Mouse (Mus musculus) cerebellum, adult 18-20 months (tissue): Measurements from ENCODE around the gene Krtdap.
"Not testable (repeated sequence)": the region's sequence is repeated elsewhere in the genome, so short reads cannot be mapped to it uniquely, and the experiment has no call there.

Experiments used
- DNase-seq, 2 experiments: peaks; one replicate each; pipeline ENCODE4 v3.0.0; 2021

The Krtdap gene

DNA sequence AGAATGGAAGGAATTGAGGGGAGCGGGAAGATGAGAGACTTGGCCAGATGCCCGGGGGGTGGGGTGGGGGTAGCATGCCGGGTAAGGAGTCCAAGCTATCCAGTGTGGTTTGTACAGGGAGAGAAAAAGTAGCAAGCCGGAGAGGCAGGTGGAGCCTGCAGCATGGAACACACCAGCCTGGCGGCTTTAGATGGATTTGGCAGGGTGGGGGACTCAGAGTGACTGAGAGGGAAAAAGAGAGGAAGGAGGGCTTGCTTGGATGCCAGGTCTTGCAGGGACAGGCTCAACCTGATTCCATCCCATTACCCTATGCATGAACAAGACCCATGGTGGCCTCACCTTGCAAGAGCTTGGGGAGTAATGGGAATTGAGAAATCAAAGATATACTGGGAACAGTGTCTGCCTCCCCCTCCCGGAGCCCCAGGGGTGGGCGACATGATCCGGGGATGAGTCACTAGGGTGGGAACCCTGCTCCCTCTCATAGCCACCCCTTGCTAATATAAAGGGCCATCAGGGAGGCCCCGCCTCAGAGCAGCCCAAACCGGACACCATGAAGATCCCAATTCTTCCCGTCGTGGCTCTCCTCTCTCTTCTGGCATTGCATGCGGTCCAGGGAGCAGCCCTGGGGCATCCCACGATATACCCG lies at the start of gene Krtdap:
Gene Krtdap (plus strand): TSS at position 520 of the 646 bp plus-strand sequence.
- no peak for DNase-seq

DNA sequence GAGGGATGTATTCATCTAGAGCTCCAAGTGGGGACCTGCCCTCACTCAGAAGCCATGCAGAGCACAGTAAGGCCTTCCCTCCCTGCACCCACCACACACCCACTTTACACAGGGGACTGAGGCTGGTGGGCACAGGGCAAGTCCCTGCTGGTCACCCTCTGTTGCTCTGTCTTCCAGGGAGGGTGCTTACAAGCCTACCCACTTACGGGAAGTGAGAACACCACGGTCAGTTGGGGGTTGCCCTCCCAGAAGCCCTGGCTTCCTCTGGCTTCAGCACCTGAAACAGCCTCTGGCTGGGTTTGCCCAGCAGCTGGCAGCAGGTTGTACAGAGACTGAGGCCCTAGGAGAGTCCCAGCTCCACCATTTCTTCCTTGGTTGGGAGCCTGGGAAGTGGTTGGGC lies 45.1 kb upstream of the Krtdap start:
- DNase-seq, result not testable (repeated sequence)

DNA sequence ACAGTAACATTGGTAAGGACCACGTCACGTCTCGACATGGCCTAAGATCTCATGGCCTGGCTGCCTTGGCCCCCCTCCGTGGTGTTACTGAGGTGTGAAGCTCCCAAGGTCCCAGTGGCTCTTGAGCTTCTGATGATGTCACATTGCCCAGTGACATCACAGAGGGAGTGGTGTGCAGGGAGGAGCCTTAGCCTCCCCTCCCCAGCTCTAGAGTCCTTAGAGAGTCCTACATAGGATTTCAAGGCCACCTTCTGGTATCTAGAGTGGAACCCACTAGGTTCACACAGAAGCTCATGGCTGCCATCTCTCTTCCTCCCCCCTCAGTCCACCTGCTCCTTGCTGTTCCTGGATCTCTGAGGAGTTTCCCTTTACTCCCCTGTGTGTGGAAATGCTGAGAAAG lies 44.1 kb upstream of the Krtdap start, which contains the start of gene Gapdhs:
Gene Gapdhs (minus strand): TSS at position 65 of the 400 bp plus-strand sequence.
- not testable (repeated sequence) for DNase-seq

DNA sequence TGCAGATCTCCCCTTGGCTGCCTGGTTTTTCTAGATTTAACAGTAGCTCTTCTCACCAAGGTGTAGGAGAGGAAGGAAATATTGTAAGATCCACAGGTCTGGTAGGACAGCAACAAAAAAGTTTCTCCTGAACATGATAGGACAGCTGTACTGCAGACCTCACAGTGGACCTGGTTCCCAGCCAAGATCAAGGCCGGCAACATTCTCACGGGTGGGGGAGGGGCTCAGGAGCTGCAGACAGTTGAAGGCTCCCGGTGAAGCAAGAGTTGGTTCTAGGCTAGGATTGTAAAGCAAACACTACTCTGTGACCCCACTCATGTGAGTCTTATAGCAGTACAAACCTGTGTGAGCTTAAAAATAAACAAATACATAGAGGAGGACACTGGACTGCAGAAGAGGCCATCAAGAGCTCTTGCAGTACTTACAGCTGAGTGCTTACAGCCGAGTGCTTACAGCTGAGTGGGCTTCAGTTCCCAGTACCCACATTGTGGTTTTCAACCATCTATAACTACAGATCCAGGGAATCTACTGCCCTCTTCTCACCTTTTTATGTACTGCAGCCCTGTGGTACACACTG lies 43.6 kb upstream of the Krtdap start:
- no peak for DNase-seq

DNA sequence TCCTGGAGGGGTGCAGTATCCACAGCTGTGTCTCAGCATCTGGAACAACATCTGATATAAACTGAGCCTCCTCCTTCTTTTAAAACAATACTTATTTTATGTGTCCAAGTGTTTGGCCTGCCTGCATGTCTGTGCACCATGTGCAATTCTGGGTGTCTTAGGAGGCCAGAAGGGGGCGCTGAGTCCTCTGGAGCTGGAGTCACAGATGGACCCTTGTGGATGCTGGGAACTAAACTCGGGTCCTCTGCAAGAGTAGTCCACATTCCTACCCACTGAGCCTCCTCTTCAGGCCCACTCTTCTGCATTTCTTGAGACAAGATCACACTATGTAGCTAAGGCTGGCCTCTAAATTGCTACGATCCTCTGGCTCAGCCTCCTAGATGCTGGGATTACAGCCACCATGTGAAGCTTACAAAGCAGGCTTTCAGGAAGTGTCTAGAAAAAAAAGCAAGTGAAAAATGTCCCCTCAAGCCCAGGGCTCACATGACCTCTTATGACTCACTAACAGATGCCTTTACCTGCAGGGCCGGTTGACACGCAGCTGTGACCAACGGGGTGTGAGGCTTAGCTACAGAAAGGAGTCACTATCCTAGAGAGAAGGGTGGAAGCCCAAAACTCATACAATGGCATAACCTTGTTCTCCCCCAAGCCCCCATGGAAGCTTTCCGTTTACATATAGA lies 40.0 kb upstream of the Krtdap start:
- no peak for DNase-seq

DNA sequence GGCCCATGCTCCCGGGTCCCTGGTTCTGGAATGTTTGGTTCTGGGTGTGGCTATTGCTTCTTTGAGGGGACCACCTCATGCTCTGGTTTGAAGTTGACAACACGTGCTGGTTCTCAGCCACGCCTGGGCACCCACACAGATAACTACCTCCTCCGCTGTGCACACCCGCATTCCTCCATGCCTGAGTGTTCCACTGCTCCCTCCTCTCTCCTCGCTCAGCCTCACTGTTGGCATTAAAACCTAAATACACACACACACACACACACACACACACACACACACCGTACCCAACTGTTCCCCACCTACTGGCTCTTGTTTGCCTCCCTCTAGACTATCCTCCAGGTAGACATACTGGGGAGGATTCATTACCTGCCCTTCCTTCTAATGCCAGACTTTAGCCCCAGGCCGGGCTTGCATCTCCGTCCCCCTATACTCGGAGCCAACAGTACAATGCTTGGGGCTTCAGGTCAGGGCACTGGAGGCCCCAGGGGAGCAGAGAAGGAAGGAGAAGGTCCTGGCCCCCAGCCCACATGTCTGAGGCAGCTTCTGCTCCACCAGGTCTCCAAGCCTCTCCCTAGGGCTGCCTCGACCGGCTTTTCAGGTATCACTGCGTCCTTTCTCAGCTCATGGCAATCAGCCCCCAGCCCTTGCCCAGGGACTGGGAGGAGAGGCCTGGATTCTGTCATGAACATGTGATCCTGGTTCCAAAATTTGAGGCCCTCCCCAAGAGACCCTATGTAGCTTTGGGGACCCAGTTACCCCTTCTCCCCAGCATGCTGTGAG lies 37.7 kb upstream of the Krtdap start:
- no peak for DNase-seq

DNA sequence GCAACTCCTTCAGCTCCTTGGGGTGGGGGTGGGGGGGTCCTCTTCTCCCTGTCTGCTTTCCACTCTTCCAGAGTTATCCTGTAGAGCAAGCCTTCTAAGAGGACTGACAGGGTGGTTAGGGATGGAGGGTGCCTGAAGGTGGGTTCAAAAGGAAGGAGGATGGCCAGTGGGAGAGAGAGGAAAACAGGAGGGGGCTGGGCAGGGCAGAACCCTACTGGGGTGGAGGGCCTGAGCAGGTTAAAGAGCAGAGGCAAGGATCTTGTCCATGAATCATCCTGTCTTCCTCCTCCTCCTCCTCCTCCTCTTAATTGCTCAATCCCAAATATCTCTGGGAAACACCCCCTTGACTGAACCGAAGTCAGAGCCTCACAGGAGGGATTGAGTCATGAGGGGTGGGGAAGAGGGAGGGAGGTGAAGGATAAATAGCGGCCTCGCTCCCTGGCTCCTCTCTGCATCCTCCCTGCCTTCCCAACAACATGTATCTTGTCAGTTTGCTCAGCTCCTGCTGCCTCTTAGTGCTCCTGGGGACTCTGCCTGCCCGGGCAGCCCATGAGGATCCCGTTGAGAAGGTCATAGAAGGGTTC lies 36.5 kb upstream of the Krtdap start, which contains the start of gene Sbsn:
Gene Sbsn (plus strand): TSS at position 386 of the 584 bp plus-strand sequence.
- DNase-seq, result no peak

DNA sequence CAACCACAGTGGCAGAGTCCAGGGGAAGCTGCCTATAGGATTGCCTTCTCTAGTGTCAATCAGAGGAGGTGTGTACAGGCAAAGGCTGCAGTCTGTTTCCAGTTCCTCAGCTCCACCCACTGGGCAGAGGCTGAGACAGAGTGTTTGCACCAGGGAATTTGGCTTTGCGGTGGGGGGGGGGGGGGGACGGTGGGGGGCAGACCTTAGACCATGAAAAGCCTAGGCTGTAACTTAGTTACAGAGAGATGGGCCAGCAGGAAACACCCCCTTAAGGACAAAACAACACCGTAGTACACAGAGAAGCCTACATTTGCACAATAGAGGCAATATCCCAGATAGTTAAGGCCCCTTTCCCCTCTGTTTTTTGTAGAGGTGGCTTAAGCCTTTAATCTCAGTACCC lies 30.7 kb upstream of the Krtdap start:
- DNase-seq, result no peak

DNA sequence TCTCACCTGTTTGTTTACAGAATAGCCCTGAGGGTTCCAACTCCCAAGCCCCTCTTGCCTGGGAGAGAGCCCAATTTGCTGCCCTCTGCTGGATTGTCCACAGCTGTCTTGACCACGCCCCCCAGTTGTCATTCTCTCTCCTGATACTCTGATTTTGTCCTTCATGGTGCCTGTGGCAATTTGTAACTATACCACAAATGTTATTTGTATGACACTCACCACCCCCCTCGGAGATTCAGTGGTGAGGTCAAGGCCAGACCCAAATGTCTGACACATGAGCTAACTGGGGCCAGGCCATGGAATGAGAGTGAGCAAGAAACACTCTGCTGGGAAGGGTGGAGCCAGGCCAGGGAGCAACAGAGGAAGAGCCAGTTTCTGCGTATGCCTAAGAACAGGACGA lies 28.8 kb upstream of the Krtdap start:
- DNase-seq, result no peak

DNA sequence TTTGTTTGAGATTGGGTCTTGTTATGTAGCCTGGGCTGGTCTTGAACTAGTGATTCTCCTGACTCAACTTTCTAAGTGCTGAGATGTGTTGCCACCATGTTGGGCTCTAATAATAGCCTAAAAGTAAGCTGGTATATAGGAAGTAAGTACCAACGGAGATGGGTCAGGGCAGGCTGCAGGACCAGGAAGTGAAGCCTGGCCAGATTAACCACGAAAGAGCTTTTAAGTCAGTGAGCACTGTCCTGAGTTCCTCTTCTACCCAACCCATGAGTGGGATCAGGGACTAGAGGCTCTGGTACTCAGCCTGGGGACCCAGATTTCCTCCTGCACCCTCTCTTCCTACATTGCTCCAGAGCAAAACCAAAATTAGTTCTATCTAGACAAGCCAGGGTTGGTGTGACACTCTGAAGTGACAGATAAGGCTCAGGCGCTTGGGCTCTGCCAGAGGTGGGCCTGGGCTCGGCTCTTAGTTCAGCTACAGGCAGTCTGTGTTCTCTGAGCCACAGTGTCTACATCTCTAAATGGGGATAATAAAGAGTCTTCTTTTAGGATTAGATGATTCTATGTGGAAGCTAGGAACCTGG lies 25.8 kb upstream of the Krtdap start:
- DNase-seq, result no peak

DNA sequence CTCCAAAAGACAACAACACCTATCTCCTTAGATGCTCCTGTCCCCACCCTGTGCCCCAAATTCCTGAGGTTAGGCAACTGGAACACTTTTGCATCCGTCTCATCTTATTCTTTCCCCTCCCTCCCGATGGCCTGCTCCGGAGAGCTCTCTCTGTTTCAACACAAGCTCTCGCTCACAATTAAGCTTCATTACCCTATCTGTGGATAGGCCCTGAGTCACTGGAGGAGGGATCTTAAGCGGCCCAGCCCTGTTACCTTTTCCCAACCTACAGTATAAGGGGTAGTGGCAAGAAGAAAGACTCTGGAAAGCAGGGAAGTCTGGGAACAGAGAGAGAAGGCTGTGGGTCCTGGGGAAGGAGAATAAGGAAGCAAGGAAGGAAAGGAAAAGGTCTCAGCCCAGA lies 24.2 kb upstream of the Krtdap start, which contains the start of gene Dmkn:
Gene Dmkn (plus strand): TSS at position 301 of the 400 bp plus-strand sequence.
- DNase-seq, result no peak

DNA sequence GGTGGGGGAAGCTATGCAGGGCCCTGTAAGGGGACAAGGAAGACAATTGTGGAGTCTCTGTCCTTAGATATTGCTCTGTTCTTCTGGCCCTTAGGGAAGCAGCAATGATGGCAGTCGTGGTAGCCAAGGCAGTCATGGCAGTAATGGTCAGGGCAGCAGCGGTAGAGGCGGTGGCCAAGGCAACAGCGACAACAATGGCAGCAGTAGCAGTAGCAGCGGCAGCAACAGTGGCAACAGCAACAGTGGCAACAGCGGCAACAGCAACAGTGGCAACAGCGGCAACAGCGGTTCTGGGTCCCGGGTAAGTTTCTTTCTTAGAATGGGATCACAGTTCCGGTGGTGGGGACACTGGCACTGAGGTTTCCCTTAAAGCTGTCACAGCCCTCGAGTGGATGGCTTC lies 22.5 kb upstream of the Krtdap start:
- DNase-seq, result no peak

DNA sequence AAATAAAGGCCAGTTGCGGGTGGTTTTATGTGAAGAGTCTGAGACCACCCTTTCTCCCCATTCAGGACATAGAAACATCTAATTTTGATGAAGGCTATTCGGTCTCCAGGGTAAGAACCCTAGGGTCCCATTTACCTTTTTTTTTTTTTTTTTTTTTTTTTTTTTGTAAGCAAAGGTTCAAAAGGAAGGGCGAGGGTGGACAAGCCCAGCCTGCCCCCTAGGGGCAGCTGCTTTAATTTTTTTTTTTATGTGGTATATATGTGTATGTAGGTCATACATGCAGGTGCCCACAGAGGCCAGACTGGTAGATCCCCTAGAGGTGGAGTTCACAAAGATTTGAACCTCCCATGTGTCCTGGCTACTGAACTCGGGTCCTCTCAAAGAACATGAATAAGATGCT lies 21.3 kb upstream of the Krtdap start:
- no peak for DNase-seq

DNA sequence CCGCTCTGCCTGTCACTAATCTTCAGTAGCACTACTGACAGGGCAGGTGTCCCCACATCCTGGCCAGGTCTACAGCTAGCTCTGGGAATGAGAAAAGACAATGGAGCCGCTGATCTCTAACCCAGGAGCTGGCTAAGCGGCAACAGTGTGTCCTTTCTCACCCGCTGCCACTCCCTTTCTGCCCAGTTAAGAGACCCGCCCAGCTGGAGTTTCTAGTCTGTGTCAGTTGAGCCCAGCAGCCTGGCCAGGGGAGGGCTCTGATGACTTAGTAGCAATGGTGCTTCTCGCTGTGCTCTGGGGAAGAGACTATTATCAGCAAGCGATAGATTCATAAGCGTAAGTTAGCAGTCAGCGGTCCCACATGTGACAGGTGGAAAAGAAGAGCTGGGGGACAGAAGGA lies 18.5 kb upstream of the Krtdap start:
- no peak for DNase-seq

DNA sequence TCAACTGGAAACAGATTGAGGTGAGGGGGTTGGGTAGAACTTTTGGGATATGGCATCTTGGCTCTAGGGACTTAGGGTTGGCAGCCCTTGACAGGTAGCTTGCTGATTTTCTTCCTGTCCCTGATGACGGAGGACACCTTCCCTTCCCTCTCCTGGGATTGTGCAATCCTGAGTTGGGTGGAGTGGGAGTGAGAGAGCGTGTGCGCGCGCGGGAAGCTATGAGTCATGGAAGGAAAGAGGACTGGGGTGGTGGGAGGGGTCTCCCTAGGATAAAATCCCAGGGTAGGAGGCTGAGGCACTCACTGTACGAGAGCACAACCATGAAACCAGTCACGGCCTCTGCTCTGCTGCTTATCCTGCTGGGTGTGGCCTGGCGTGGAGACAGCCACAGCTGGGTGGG lies 11.6 kb upstream of the Krtdap start:
- DNase-seq, result no peak

DNA sequence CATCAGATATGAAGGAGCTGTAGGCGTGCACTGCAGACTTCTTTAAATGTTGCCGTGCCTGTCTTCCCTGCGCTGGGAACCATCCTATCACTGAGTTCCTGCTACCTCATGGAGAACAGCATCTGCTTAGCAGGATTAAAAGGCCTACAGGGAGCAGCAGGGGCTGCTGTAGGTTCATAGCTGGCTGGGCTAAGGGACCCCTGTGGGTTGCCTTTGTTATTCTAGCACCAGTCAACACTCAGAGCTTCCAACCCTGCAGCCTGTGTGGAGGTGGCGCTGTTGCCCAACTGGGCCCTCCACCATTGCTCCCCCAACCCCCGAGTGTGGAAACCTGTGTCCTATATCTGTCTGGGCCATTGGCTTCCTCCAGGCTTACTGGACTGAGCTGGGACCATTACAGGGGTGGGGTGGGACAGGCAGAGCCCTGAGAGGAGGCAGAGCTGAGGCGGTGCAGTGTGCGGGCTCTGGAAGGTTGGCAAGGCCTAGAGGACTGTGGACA lies 10.6 kb upstream of the Krtdap start:
- DNase-seq, result no peak

DNA sequence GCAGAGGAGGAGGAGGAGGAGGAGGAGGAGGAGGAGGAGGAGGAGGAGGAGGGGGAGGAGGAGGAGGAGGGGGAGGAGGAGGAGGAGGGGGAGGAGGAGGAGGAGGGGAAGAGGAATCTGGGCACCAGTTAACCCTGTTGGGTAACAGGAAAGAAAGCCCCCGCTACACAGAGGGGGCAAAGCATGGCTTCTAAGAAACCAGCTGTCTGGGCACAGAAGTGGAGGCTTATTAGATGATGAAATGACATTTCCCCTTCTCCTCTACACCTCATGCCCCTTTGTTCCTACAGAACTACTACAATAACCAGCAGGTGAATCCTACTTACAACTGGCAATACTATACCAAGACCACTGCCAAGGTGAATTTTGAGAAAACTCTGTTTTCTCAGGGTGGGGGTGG lies 9.8 kb upstream of the Krtdap start:
- DNase-seq, result no peak

DNA sequence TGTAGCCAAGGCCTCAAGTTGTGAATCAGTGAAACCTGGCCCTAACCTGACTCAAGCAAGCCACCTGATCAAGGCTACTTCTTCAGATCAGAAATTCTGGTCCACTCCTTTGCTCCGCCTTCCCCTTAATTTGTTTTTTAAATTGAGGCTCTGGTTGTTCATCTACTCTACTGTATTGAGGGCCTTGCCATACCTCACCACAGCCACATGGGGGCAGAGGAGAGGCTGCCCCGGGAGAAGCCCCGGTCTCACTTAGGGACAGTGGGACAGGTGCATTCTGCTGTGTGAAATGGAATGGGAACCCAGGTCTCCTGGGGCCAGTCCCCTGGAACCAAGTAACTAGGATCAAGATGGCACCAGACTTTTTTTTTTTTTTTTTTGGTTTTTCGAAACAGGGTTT lies 5.9 kb upstream of the Krtdap start:
- no peak for DNase-seq

DNA sequence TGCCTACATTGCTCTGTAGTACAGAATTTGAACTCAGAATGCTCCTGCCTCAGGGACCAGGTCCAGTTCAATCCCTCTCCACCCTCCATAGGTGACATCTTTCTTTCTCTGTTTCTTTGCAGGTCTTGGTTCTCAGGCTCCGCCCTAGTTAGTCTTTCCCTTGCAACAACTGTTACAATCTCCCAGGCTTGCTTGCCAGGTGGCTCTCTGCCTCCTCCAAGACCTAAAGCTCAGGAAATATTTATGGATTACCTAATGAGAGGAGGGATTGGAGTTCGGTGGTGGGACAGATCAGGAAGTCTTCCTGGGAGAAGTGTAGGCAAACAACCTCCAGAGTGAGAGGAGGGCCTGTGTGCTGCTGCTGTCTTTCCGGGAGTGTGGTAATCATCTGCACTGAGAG lies 5.0 kb upstream of the Krtdap start:
- no peak for DNase-seq

DNA sequence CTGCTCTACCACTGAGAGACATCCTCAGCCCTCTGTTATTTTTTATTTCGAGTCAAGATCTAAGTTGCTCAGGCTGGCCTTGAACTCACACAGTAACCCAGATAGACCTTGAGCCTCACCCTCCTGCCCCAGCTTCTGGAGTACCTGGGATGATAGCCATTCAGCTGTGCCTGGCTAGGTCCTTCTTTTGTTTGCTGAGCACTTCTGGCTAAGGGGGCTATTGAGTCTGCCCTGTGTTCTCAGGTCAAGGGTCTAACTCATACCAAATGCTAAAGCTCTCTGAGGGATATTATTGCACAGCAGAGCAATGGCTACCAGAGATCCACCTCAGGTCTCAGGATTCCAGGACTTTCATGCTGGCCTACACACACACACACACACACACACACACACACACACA lies 2.5 kb upstream of the Krtdap start:
- DNase-seq, result no peak

DNA sequence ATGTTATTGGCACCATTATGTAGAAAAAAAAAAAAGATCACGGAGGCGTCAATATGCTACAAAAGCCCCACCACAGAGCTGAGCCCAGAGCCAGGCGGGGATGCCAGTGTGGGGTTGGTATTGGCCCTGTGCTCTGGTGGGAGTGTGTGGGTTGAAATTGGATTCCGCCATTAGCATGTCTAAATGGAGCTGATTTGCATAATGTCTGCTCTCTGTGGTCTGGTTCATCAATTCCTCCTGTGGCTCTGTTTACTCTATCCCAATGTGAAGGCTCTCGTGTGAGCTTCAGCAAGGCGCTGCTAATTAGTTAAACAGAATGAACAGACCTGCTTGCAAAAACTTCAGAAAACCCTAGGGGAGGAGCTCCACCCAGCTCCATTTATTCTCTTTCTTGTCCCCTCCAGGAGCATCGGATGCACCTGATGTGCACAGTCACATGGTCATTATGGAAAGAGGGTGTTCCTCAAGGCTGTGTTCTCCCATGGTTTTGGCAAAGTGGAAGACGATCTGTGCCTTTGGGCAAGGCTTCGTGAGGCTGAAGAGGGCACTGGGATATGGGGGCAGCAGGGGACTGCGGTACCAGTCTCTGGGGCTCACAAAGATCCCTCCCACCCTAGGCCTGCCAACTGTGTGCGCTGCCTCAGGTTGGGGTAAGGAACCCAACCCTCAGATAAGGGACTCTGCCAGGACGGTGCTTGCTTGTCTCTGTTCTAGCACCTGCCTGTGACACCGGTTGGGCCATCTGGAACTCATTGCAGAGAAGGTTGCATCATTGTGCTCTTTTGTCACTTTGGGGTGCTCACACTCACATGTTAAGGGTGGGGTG lies 1.8 kb upstream of the Krtdap start:
- DNase-seq, result no peak

DNA sequence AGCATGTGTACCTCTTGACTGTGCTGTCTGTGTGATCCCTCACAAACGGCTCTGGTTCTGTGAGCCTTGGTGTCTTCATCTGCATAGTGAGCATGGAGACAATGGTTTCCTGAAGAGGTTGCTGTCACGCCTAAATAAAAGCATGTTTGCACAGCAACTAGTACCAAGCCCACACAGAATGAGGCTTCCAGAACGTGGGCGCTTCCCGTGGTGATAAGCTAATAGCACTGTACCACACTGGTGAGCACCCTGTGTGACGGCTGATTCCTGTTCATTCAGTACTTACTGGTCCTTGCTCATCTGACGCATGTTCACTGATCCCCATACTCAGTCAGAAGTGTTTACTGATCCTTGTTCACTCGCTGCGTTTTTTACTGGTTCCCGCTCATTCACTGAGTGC lies 2.4 kb downstream of the Krtdap start:
- no peak for DNase-seq
